In genomic region chr7:110164103-110164681, GRCm38 (mm10) we compare ENCODE assay signal across 8 mouse cellular contexts. TPM values are rescaled to one million over a fixed set of nuclear protein-coding genes. Genes with fewer than 3 reads are reported as not detected.
DNase-seq lines count a peak whose midpoint lies in the region; ATAC-seq and TF ChIP-seq lines count a peak whose summit lies in the region.

No protein-coding gene starts in this region.

- peak overlapping the region; percentile 51 for H3K9ac ChIP-seq in hindbrain, postnatal 0 days (replicated peaks; ENCODE audit: low read length)

- no peaks in the 10 kb centered on the region for H3K27me3 ChIP-seq in hindbrain, postnatal 0 days (ENCODE audit: insufficient read depth, low read length)

- intact Hi-C loops in gastrocnemius, adult 2 months (cut with DNase I), result loop anchor here (2.0 to 5.0 kb wide), 2 partner anchors 42 to 57 kb away; partner anchors contain the start of genes Swap70 and Wee1
- intact Hi-C loops in left cerebral cortex, adult 2 months (cut with DNase I), result loop anchor here (1.0 to 10.0 kb wide), 4 partner anchors 57 to 467 kb away; partner anchors contain the start of gene Swap70

- peak overlapping the region; percentile 96 for H3K27ac ChIP-seq in gastrocnemius, adult 2 months
- H3K27ac ChIP-seq in hindbrain, postnatal 0 days, result peak overlapping the region; percentile 84
- peak overlapping the region; percentile 83 for H3K27ac ChIP-seq in left cerebral cortex, adult 2 months

- no peaks in the 10 kb centered on the region; the same call in 1 of the 2 replicates for H3K4me1 ChIP-seq in hindbrain, postnatal 0 days (ENCODE audit: insufficient read depth, low read length)

- peak overlapping the region; percentile 82 for H3K4me2 ChIP-seq in hindbrain, postnatal 0 days (ENCODE audit: low read depth, low read length)

- peak overlapping the region; percentile 70 for H3K4me3 ChIP-seq in gastrocnemius, adult 2 months
- H3K4me3 ChIP-seq in hindbrain, postnatal 0 days (ENCODE audit: low read length), result peak overlapping the region; percentile 46
- peak overlapping the region; percentile 65 for H3K4me3 ChIP-seq in left cerebral cortex, adult 2 months

- under 1% methylated on average over 24 of the region's 24 CpGs for WGBS in hindbrain, postnatal 0 days

- peak; percentile 84 for TF ChIP-seq CTCF in gastrocnemius, adult 2 months (IDR thresholded peaks at IDR 0.05)
- TF ChIP-seq CTCF in hindbrain, postnatal 0 days (IDR thresholded peaks at IDR 0.05; ENCODE audit: low read depth), result peak; percentile 75
- peak; percentile 73 for TF ChIP-seq CTCF in left cerebral cortex, adult 2 months (IDR thresholded peaks at IDR 0.05)

- ATAC-seq in common myeloid progenitor, adult 5-6 weeks (replicated peaks; ENCODE audit: low read depth, poor library complexity, severe bottlenecking), result peak; percentile 78
- peak; percentile 81 for ATAC-seq in hindbrain, postnatal 0 days
- ATAC-seq in megakaryocyte, adult 5-6 weeks (ENCODE audit: poor library complexity, severe bottlenecking), result peak; percentile 79

- H3K9me3 ChIP-seq in hindbrain, postnatal 0 days (ENCODE audit: low read length), result no peaks in the 10 kb centered on the region

- peak; percentile 91 for DNase-seq in ZHBTc4 (ENCODE audit: low read depth, low spot score)
- DNase-seq in gastrocnemius, adult 2 months, result peak; percentile 90
- peak; percentile 86 for DNase-seq in hindbrain, postnatal 0 days (ENCODE audit: low spot score)
- DNase-seq in left cerebral cortex, adult 2 months (ENCODE audit: extremely low spot score in 1 of 2, low spot score in 2 of 2), result peak; percentile 66 to 68
- peak; percentile 69 to 79 for DNase-seq in right cerebral cortex, adult 2 months (ENCODE audit: low spot score in 2 of 2)
- DNase-seq in urinary bladder, postnatal 14 days (ENCODE audit: low spot score), result peak; percentile 92

- no peaks in the 10 kb centered on the region for H3K36me3 ChIP-seq in hindbrain, postnatal 0 days (ENCODE audit: insufficient read depth, low read length)

RNA-seq across cellular contexts. Expression of gene Wee1, which starts 42.3 kb away (rescaled TPM):
- total RNA-seq in common myeloid progenitor, adult 5-6 weeks (2017), result 37.1 and 52.5 TPM in 2 replicates
- 1 to 10 TPM in 1 of 2 experiments, under 1 TPM in 1; 0.97 to 3.6 TPM for total RNA-seq in gastrocnemius, adult 2 months (2021)
- 8.2 and 11.0 TPM in 2 replicates for total RNA-seq in hindbrain, postnatal 0 days (2014; rRNA removed)
- 5.6 and 6.2 TPM in 2 replicates for polyA plus RNA-seq in hindbrain, postnatal 0 days (2015; fragmentation: Nextera tagmentation; extraction: Ambion mirVana)
- 10 to 100 TPM; 25.8 to 27.0 TPM for total RNA-seq in left cerebral cortex, adult 2 months (2021)
- 34.9 and 35.7 TPM in 2 replicates for total RNA-seq in megakaryocyte, adult 5-6 weeks (2015)
- total RNA-seq in megakaryocyte, adult 5-6 weeks (2017), result 17.7 and 21.5 TPM in 2 replicates

RNA-seq across cellular contexts. Expression of gene Swap70, which starts 57.3 kb away (rescaled TPM):
- 62.2 and 66.2 TPM in 2 replicates for total RNA-seq in common myeloid progenitor, adult 5-6 weeks (2017)
- 1 to 10 TPM; 4.8 to 7.2 TPM for total RNA-seq in gastrocnemius, adult 2 months (2021)
- total RNA-seq in hindbrain, postnatal 0 days (2014; rRNA removed), result 9.1 and 12.4 TPM in 2 replicates
- polyA plus RNA-seq in hindbrain, postnatal 0 days (2015; fragmentation: Nextera tagmentation; extraction: Ambion mirVana), result 8.5 and 9.2 TPM in 2 replicates
- 10 to 100 TPM; 11.6 to 12.2 TPM for total RNA-seq in left cerebral cortex, adult 2 months (2021)
- 29.5 and 33.6 TPM in 2 replicates for total RNA-seq in megakaryocyte, adult 5-6 weeks (2015)
- 67.6 and 73.0 TPM in 2 replicates for total RNA-seq in megakaryocyte, adult 5-6 weeks (2017)

Comparison
In these comparisons a context has a peak if more than half of its experiments do, and no peak if none do; other contexts are left out.
1. Peak in every context shown above with its lines: DNase-seq, ATAC-seq, H3K4me3 ChIP-seq and H3K27ac ChIP-seq.